Mouse (Mus musculus): Measurements from ENCODE around the gene Cox10.

The Cox10 gene

DNA sequence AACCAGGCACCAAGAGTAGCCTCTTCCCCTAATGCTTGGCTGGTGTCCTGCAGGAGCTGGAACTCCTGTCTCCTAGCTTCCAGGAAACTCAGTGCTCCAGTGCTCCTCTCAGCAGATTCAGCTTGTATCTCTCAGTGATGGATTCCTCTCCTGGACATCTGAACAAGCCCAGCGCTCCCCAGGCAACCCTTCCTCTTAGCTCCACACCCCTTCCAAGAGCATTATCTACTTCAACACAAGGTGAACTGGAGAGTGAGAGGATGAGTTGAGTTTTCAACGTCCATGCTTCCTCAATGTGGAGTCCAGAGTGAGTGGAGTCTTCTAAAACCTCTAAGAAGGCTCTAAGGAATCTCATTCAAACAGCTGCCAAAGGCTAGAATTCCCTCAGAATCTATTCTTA is 76.6 kb downstream of the Cox10 start:
- intact Hi-C loops (cut with DNase I) = no loop called here

DNA sequence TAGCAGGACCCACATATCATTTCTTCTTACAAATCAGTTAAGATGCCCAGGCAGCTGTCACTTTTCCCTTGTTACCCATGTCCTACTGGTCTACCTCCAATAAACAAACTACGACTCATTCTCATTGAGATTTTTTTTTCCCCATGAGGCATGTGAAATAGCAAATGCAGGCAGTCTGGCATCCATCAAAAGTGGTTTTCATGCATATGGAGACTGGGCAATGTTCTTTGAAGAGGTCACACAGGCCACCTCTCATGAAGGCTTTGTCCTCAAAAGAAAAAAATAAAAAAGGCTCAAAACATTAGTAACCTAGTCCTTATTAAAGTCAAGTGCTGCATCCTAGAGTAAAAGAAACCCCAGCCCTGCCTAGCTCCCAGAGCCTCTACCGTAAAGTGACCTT is 78.2 kb downstream of the Cox10 start:
- intact Hi-C loops (cut with DNase I) = no loop called here

DNA sequence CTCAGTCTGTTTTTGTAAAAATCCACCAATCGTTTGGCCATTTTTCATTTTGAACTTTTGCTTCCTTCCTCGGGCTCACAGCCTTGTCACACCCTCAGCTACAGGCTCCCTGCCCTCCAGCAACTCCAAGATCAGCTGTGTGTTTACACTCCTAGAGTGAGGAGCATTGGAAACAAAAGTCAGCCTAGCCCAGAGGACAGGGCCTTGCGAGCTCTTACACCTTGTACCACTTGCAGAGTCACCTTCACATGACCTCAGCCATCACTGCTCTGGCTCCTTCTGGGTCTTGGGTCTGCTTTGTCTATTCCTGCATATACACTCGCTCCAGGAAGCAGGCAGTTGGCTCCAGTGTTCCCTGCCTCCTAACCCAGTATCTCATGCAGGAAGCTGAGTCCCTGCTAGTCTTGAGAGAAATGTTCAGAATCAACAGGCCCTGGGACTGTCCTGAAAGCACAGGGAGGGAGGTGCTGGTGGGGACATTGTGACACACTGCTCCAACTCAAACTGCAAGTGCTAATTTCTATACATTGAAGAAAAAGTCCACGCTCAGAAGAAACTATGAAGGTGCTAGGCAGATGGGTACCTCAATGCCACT is 79.0 kb downstream of the Cox10 start:
- intact Hi-C loops (cut with DNase I) = no loop called here

DNA sequence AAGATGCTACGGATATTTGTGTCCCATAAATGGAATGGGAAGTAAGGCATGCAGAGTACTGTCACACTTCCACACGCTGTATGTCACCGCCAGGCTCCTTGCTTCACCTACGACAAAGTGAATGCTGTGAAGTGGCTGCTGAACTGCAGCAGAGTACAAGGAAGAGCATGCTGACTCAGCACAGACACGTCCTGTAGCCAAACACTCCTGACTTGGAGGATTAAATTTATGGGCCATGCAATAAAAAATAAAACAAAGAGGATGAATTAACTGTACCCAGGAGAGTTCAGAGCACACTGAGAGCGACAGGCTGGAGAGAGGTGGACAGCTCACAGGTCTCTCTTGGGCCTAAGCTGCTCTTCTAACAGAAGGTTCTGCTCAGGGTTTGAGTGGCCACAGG is 79.8 kb downstream of the Cox10 start:
- intact Hi-C loops (cut with DNase I) = no loop called here

DNA sequence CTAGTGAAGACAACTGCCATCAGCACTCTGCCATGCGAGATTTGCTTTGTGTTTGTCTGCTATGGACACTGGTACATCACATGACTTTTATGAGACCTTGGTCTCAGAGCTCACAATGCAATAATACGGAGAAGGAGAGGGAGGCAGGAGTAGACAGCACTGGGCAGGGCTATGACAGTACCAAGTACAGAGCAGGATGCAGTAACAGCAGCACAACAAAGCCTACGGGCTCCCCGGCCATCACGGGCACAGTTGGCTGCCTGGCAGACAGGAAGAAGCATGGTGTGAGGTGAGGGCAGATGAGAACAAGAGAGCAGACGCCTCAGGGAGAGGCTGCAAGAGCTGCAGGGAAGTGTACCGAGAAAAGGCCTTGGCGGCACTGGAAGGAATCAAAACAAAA is 87.3 kb downstream of the Cox10 start:
- intact Hi-C loops (cut with DNase I) = no loop called here

DNA sequence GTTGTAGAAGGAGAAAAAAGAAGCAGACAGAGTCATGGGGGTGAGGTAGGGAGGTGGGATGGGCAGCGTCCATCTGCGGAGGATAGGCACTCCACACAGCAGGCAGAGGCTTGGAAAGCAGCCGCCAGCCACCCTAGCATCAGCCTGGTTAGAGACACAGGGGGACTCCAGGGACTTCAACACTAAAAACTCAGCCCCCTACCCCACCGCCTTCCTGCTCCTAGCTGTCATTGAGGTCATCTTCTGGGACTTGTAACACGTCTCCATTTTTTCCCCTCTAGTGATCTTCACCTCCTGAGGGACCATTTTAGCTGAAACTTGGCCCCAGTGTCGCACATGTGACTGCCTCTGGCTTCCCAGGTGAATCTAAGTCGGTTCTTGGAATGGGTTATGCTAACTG is 88.5 kb downstream of the Cox10 start:
- intact Hi-C loops (cut with DNase I) = no loop called here

DNA sequence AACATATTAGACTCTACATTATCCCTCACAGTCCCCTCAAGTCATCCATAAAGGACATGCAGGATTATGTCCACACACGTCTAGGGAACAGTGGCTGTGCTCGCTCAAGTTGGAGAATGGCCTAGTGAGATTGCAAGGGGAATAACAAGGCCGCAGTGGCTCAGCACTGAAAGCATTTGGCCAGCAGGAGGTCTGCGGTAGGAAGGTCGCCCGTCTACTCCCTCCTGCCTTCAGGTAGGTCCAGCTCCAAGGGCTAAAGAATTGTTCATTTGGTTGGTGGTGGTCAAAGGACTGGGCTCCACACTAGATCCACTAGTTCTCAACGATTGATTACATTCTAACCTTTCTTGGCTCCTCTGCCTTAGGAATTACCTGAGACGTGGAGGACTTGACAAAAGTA is 89.0 kb downstream of the Cox10 start:
- intact Hi-C loops (cut with DNase I) = no loop called here

DNA sequence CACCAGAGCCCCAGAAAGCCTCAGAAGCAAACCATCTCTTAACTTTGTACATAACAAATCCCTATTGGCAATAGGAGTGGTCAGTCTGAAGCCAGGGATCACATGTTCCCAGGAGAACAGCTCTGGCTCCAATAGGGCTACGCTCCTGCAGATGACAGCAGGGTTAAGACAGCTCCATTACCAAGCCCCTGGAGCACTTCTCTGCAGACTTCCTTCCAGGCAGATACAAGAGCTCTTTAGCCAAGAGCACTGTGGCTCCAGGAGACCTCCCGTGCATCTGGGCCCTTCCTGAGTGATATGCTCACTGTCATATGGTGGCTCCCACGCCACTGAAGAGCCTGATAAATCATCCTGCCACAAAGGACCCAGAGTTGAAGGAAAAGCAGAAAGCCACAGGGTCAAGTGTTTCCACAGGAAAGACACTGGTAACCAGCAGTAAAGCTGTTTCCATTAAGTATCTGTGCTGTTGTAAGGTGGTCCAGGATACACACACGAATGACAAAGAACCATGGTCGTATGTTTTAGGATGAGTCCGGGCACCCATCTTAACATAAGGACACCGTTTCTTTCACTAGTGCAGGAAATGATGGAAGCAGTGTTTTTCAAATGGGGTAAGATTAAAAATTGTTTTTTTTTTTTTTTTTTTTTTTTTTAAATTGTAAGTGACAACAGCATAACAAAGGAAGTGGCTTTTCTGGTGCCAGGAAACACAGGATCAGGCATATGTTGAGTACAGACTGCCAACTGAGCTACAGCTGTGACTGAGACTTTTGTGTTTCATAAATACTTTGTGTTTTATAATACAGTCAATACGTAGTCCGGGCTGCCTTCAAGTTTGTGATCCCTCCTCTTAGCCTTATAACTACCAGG is 90.0 kb downstream of the Cox10 start:
- intact Hi-C loops (cut with DNase I) = no loop called here

DNA sequence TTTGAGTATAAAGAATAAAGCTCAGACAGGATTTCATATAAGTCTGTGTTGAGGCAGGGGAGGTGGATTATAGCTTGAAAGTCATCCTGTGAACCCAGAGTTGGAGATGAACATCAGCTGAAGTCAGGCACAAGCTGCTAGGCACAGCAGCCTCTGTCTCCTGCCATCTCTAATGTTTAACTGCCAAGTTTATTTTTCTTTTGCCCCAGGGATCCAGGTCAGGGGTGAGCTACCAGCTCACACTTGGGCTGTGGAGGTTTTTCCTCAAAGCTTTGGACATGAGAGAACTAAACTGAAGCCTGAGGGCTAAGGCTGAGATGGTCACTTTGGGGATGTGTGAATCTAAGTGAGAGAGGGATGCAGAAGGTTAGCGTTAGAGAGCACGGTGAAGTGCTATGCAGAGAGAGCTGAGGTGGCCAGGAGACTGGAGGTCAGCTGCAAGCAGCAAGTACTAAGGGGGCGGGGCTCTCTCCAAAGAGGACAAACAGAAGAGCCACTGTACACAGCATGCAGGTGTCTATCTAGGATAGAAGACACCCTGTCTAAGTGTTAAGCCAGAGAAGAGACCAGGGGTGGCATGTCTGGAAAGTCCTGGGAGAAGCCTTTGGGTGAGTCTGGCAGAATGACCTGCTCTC is 91.1 kb downstream of the Cox10 start:
- intact Hi-C loops (cut with DNase I) = no loop called here

DNA sequence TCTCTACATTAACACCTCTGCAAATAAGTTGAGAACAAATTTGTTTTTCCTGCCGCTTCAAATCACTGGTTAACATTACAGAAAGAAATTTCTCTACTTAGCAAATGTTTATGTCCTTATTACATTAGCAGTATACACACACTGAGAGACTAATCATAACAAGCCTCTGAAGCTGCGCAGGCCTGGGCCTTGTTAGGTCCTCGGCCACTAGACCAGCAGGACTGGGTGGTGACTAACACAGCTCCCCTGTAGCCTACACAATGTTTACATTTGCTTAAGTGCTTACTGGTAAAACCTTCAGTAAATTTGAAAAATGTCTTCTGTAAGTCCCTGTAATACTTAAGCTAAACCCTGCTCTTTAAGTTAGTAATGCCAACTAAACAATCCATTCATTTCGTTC is 92.6 kb downstream of the Cox10 start:
- intact Hi-C loops (cut with DNase I) = no loop called here

DNA sequence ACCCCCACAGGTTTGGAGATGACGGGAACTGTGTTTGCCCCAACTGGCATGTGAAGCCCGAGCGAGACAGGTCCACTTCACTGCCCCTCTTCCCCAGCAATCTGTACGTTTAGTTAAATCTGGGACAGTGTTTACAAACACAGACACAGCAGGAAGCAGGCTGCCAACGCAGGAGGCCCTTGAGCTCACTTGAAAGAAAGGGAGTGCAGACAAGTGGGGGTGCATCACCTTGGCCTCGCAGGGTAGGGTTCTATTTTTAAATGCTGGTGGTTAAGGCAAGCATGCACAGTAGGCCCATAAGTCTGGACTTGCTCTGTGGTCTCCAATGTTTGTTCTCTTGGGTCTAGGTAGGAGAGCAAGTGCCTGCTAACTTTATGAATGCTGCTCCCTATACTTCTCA is 93.8 kb downstream of the Cox10 start:
- intact Hi-C loops (cut with DNase I) = no loop called here

DNA sequence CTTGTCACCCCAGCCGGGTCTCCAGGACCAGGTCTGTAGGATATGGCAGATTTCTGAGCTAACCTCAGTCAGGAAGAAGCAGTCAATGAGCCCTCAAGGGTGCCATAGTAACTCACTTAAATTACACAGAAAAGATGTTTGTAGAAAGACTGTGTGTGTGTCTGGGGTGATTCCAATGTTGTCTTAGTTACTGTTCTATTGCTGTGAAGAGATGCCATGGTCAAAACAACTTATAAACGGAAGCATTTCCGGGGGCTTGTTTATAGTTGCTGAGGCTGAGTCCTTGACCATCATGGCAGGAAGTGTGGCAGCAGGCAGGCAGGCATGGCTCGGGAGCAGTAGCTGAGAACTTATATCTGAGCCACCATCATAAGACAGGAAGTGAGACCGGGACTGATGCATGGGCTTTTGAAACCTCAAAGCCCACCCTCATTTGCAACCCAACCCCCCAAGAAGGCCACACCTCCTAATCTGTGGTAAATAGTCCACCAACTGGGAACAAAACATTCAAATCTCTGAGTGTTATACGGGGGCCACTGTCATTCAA is 94.6 kb downstream of the Cox10 start:
- intact Hi-C loops (cut with DNase I) = no loop called here

DNA sequence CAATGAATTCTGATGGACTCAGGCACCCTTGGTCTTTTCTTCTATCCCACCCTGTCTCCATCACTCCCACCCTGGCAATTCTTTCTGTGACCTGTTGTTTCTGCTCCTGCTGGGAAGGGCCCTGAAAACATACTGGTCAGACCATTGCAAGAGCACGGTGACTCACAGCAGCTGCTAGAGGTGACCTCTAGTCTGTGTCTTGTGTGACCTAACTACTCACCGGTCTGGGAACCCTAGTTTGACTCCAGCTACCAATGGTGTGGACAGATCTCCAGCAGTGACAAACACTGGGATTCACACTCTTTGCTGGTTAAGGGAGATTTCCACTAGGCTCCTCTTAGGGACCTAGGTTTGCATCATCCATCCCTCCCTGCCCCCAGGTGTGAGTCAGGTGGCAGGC is 101.5 kb downstream of the Cox10 start:
- intact Hi-C loops (cut with DNase I) = no loop called here

DNA sequence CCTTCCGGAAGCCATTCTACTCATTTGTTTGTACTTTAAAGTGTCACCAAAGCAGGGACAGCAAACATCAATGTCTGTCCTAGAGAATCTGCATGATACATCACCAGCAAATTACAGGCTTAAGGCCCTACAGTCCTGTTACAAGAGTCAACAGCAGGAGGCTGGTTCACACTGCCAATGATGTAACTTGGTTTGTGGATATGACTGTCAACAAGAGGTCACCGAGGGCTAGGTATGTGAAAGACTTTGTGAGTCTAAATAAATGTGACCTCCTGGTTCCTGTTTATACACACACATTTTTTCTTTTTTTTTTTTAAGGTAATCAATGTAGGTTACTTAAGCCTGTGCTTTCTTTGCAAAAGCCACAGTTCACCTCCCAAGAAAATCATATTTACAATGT is 102.5 kb downstream of the Cox10 start:
- intact Hi-C loops (cut with DNase I) = no loop called here

DNA sequence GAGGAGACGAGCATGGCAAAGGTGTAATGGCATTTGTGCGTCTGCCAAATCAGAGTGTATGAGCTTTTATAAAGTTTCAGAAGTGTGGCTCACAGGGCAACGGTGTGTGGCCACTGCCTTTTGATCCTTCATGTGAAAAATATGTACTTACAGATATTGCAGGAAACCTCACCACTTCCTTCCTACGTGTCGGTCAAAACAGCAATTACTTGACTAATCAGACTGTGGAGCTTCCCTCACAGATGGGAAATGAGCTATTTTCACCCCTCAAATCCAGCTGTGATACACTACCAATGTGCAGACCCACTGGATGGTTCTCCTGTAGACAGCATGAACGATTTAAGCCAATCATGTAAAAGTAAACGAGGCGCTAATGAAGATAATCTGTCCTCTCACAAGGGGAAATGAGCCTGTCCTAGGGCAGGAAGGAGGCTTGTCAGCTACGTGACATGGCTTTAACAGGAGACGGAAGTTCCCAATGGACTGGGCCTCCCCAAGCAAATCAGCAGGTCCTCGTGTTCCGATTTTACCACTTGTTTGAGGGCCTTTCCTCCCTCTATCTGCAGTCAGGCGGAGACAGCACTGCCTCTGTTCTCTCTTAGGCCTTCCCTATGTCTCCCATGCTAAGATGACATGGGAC is 103.9 kb downstream of the Cox10 start:
- intact Hi-C loops (cut with DNase I) = no loop called here

DNA sequence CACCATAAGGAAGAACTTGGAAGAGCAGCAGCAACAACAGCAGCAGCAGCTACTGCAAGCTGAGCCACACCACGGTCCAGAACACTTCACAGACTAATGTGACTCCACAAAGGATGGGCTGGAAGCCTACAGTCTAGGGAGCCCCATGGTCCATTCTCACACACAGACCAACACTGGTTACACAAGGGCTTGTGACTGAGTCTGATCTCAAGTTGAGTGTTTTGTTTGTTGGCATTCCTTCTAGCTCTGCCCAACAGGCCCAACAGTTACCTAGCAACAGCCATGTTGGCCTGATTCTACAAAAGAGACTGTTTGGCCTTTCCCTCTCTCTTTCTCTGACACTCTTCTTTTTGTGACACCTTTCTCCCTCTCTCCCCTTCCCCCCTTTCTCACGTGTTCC is 105.3 kb downstream of the Cox10 start:
- intact Hi-C loops (cut with DNase I) = no loop called here

DNA sequence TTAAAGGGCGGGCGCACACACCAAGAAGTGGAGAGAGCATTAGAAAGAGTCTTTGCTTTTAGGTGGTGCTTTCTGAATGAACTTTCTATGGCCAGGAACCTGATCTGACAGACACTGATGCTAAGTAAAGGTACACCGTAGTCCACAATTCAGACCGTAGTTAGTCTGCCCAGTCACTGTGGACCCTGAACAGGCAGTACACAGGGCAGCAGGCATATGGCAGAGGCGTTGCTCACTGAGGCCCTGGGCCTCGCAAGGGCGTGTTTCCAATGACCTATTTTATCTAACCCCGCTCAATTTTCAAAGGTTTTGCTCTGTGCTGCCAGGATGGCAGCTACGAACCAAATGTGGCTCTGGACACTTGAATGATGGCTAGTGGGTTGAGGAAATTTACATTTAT is 107.8 kb downstream of the Cox10 start:
- intact Hi-C loops (cut with DNase I) = no loop called here

DNA sequence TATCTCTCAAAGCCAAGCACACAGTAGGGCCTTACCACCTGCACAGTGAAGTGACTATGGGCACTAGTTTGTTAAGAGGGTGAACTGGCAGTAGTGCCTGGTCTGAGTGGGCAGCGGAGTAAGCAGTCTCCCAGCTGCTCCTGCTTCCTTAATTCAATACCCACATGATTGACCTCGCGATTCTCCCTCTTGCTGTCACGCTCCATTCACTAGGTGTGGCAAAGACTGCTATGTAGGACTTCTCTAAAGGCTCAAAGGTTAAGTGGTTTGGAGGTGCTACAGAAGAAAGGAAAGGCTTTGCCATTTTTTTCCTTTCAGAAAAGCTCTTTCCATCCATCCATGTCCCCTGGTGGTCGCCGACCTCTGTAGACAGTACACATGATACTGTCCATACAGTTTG is 108.5 kb downstream of the Cox10 start:
- intact Hi-C loops (cut with DNase I) = no loop called here

DNA sequence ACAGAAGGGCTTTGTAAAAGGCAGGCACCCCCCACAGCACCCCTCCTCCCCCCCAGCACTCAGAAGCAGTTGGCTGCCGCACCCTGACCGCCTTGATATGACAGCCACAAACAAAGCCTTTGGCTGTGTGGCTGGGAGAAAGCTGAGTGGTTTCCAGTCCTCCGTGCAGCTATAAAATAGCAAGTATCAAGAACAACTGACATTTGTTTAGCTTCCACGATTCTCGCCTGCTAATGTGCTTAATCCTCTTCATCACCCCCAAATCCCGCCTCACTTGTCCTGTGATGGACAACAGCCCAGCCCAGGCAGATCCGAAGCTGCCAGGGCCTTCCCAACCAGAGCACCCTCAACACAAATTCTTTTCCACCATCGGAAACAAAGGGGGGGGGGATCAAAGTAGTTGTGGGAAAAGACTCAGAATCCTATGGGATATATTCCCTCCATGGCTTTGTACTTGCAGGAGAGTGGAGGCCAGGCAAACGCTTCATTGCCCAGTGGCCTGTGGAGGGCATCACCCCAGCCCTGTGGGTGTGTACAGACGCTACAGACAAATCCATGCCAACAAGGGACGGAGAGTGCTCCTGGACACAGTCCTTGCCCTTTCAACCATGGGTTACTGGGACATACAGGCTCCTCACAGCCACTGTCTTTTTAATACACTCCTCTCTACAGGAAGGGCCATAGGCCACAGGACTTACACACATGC is 109.9 kb downstream of the Cox10 start:
- intact Hi-C loops (cut with DNase I) = no loop called here

DNA sequence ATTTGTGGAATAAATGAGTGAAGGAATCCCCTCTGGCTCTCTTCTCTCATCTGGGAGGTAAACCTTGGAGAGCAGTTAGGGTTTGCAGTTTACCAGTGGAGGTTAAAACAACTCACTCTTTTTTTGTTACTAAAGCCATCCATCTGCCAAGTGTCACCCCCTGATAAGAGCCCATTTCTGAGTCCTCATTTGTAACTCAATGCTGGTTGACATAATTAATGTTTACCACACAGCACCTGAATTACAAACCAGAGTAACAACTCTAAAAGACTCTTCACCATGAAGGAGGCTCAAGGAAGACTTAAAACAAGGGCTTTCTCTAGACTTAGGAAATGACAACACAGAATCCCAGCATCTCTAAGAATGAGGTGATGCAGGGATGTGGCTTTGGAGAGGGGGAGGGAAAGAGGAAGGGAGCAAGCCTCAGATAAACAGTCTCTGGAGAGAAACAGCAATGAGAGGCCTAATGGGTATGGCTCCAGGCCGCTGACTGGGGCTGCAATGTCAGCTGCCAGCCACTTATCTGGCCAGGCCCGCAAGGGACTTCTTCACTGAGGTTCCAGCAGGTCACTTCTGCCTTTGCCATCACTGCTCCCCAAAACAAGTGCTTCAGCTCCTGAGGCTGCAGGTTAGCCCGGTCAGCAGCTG is 110.8 kb downstream of the Cox10 start:
- intact Hi-C loops (cut with DNase I) = no loop called here

All from adrenal gland (tissue).